Mouse (Mus musculus) cerebellum, adult 2 months (tissue): ENCODE data around the gene Trappc3. TPM values are rescaled to one million over a fixed set of nuclear protein-coding genes. Genes with fewer than 3 reads are reported as not detected.
"Not testable (repeated sequence)": the region's sequence is repeated elsewhere in the genome, so short reads cannot be mapped to it uniquely, and the experiment has no call there.

Source experiments
- DNase-seq, 2 experiments: peaks; one replicate each; pipeline ENCODE4 v3.0.0; 2021
- H3K27ac ChIP-seq: fragments of 200-500 bp; 2 replicates; pipeline ENCODE4 v1.5.1; 2012; ENCODE audit warnings: low read length, control low read depth, inconsistent platforms; ENCODE audit not compliant: insufficient read depth
- H3K27me3 ChIP-seq: fragments of 200-500 bp; 2 replicates; pipeline ENCODE4 v1.6.1; 2012; ENCODE audit warnings: inconsistent platforms, mild to moderate bottlenecking, low read length, moderate library complexity; ENCODE audit not compliant: control insufficient read depth, insufficient read depth
- H3K4me1 ChIP-seq: fragments of 200-500 bp; 2 replicates; pipeline ENCODE4 v1.6.1; 2011; ENCODE audit warnings: low read length; ENCODE audit not compliant: control insufficient read depth, insufficient read depth
- H3K4me3 ChIP-seq: fragments of 200-500 bp; replicated peaks from 2 replicates; pipeline ENCODE3; 2011; ENCODE audit warnings: mild to moderate bottlenecking, low read depth, low read length, control low read depth; ENCODE audit not compliant: insufficient read depth
- CTCF ChIP-seq: fragments of 200-500 bp; IDR thresholded peaks from 2 replicates; pipeline ENCODE4 v1.5.1; 2011; ENCODE audit warnings: low read depth, mild to moderate bottlenecking, control low read depth, low read length, moderate library complexity, borderline replicate concordance; ENCODE audit not compliant: insufficient read depth
- POLR2A ChIP-seq: fragments of 200-500 bp; IDR thresholded peaks from 2 replicates; pipeline ENCODE4 v1.6.1; 2011; ENCODE audit warnings: low read length, control low read depth, borderline replicate concordance; ENCODE audit not compliant: insufficient read depth
- WGBS: fragments of 180-500 bp; shearing (Covaris S2); methylation state at CpG from one replicate; pipeline ENCODE4 v1.1.7; 2018; 5-methylcytosine and 5-hydroxymethylcytosine counted together
- polyA plus RNA-seq: library from polyadenylated mRNA; depleted of rRNA; stranded (reverse); fragments of >200 nt; gene quantifications from 2 replicates; pipeline ENCODE4 v1.2.3, GENCODE M21; 2012; rRNA removed

The Trappc3 gene
- polyA plus RNA-seq = 175 TPM in 2 replicates

DNA sequence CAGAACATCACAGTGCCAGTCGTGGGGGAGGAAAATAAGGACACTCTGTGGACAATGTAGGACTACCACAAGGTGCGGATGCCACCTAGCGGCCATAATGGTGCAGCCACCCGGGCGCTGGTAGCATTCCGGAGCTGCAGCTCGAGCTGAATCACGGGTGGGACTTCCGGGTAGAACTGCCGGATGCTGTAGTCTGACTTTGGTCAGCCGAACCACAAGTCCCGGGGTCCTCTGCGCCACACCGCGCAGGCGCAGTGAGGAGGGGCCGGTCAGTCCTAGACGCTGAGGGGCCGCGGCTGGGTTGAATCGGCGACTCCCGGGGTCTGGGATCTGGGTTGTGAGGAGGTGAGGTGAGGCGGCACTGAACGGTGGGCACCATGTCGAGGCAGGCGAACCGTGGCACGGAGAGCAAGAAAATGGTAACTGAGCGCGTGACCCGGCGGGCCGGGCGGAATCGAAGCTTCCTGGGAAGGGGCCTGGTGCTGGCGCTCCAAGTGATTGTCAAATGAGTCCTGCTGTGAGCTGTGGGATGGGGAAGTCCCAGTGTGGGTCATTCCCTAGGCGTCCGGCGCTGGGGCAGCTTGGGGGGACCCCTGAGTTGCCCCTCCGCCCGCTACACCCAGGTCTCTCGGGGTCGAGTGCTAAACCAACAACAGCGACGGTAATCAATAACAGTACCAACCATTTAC, at the start of gene Trappc3:
Trappc3 (plus strand) TSS at position 207 of the 689 bp plus-strand sequence.
- under 1% methylated on average over 46 of the region's 46 CpGs for WGBS
- H3K4me1 ChIP-seq = peaks cover 22% of the 10 kb centered on the region
- H3K4me3 ChIP-seq = peak within 1 kb of the TSS; percentile 97
- peak; percentile 95 for TF ChIP-seq CTCF
- peak; percentile 66; the same call in 1 of the 2 replicates for TF ChIP-seq POLR2A
- peak; percentile 100 for DNase-seq
- peak within 1 kb of the TSS; percentile 77 for H3K27ac ChIP-seq
- no peaks in the 10 kb centered on the region for H3K27me3 ChIP-seq

DNA sequence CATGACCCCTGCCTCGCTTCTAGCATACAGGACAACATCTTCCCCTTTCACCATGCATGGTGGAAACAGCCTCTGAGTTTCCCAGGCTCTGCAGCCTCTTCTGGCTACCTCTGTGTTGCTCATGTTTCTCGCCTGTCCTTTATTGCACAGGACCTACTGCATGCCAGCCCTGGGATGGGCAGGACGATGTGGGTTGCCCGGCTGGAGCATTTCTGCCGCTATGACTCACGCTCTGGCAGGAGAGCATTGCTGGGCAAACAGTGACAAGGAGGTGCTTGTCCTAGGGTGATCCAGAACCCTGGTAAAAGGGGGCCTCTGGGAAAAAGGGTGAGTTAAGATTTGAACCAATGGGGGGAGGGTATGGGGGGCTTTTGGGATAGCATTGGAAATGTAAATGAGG, 44.4 kb upstream of the Trappc3 start:
- H3K27ac ChIP-seq = no peak overlapping the region
- no peaks in the 10 kb centered on the region for H3K27me3 ChIP-seq
- TF ChIP-seq POLR2A = no peak
- TF ChIP-seq CTCF = no peak
- WGBS = 56% methylated on average over 6 of the region's 6 CpGs
- H3K4me3 ChIP-seq = no peak overlapping the region
- H3K4me1 ChIP-seq = no peaks in the 10 kb centered on the region
- no peak for DNase-seq

DNA sequence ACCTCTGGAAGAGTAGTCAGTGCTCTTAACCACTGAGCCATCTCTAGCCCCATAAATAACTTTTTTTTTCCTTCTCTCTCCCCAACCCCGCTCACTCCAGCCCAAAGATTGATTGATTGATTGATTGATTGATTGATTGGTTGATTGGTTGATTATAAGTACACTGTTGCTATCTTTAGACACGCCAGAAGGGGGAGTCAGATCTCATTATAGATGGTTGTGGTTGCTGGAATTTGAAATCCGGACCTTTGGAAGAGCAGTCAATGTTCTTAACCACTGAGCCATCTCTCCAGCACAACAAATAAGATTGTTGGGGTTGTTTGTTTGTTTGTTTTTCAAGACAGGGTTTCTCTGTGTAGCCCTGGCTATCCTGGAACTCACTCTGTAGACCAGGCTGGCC, 42.6 kb upstream of the Trappc3 start:
- H3K4me3 ChIP-seq, DNase-seq, H3K27ac ChIP-seq, H3K4me1 ChIP-seq, H3K27me3 ChIP-seq: not testable (repeated sequence)
- WGBS = 68% methylated on average over 3 of the region's 3 CpGs

DNA sequence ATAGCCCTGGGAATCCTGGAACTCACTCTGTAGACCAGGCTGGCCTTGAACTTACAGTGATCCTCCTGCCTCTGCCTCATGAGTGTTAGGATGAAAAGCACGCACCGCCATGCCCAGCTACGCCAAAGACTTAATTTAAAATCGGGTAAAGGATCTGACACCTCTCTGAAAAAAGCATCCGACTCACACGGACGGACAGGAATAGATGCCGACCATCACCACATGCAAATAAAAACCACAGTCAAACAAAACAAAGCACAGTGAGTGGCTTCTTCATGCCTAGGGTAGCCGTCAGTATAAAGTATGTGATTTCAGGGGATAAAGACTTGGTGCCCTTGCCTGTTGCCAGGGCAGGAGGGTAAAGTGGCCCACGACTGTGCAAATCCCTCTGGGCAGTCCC, 42.1 kb upstream of the Trappc3 start:
- Histone ChIP-seq H3K4me3 (no peak overlapping the region), H3K4me1 (no peaks in the 10 kb centered on the region), H3K27me3 (no peaks in the 10 kb centered on the region), H3K27ac (no peak overlapping the region)
- no peak for TF ChIP-seq CTCF
- TF ChIP-seq POLR2A = no peak
- 85% methylated on average over 10 of the region's 10 CpGs for WGBS
- DNase-seq = no peak

DNA sequence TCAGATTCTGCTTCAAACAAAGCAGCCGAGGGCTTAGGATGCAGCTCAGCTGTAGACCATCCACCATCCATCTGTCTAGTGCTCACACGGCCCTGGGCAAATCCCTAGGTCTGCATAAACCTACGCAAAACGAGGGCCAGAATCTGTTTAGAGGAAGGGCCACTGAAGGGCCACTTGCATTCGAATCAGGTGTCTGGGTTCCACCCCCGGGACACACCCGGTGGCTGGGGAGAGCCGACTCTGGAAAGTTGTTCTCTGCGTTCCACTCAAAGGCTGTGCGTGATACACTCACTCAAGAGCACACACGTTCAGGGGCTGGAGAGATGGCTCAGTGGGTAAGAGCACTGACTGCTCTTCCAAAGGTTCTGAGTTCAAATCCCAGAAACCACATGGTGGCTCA, 39.5 kb upstream of the Trappc3 start:
- Histone ChIP-seq H3K27me3 (no peaks in the 10 kb centered on the region), H3K4me1 (peaks cover 8% of the 10 kb centered on the region; the same call in 1 of the 2 replicates), H3K4me3 (no peak overlapping the region), H3K27ac (no peak overlapping the region)
- 79% methylated on average over 11 of the region's 11 CpGs for WGBS
- no peak for TF ChIP-seq CTCF
- TF ChIP-seq POLR2A = no peak
- DNase-seq = no peak

DNA sequence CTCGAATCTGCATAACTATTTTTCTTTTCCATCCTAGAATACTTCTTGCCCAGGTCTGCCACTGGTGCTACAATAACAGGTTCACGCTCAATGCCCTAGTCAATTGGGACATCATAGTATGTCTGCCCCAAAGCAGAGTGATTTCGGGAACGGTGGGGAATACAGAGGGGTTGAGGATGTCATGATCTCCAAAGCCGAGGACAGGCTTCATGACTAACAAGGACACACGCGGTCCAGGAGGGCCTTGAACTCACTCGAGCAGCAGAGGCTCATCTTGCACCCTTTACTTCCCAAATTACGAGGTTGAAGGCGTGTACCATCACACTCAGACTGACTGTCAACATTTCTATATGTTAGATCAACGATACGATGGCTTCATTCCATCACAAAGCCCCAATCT, 35.5 kb upstream of the Trappc3 start:
- TF ChIP-seq POLR2A = no peak
- no peak overlapping the region for H3K27ac ChIP-seq
- H3K4me1 ChIP-seq = peaks cover 15% of the 10 kb centered on the region
- no peak for DNase-seq
- H3K27me3 ChIP-seq = no peaks in the 10 kb centered on the region
- H3K4me3 ChIP-seq = no peak overlapping the region
- WGBS = 48% methylated on average over 12 of the region's 12 CpGs

DNA sequence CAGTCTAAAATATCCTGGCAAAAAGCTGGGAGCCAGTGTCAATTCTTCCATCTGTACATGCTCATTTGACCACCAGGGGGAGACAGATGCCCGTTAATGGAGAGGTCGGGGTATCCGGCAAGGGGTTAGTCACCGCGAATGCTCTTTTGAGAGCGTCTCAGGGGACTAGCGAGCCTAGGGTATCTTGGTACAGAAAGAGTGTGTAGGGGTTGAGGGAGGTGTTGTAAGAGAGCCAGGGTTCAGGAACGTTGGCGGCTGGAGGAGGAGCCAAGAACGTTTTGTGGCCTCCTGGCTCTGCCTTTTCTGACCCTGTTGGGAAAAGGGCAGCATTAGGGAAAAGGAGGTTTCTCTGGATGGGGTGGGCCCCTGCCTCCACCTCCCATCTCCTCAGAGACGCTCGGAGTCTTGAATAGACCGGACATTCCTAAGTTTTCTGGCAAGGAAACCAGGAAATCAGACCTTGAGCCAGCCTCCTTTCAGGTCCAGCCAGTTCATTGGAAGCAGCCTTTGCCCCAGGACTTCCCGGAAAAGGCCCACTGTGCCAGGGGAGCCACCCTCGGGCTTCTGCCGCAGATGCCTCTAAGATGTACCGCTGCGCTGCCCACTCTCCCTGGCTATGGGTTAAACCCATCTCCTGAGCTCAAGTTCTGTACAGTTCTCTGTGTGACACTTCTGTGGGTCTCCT, 34.9 kb upstream of the Trappc3 start:
- Histone ChIP-seq H3K27me3 (no peaks in the 10 kb centered on the region), H3K27ac (peak overlapping the region; percentile 4), H3K4me3 (peak overlapping the region; percentile 50), H3K4me1 (peaks cover 15% of the 10 kb centered on the region)
- peak; percentile 87 to 94 for DNase-seq
- TF ChIP-seq CTCF (peak; percentile 92), POLR2A (no peak)
- WGBS = 1% methylated on average over 18 of the region's 18 CpGs

DNA sequence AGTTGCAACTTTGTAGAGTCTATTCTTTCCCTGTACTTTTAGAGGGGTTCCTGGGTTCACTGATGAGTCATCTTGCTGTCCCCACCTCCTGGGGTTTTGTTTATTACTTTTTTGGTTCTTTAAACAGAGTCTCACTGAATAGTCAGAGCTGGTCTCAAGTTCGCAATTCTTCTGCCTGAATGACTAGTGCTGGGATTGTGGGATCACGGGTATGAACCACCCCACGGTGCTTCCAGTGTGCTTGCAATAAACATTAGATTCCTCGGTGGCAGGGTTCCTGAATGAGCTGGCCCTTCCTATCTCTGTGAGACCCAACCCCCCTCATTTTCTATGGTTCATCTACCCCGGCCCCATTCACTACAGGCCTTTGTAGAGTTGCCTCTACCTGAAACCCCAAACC, 34.0 kb upstream of the Trappc3 start:
- Histone ChIP-seq H3K27me3 (no peaks in the 10 kb centered on the region), H3K4me1 (peaks cover 15% of the 10 kb centered on the region), H3K4me3 (no peak overlapping the region), H3K27ac (no peak overlapping the region)
- DNase-seq = peak; percentile 22 to 30
- 21% methylated on average over 5 of the region's 5 CpGs for WGBS
- TF ChIP-seq CTCF (no peak), POLR2A (no peak)
